Mouse (Mus musculus): ENCODE measurements around the gene Lrrtm4.

DNA sequence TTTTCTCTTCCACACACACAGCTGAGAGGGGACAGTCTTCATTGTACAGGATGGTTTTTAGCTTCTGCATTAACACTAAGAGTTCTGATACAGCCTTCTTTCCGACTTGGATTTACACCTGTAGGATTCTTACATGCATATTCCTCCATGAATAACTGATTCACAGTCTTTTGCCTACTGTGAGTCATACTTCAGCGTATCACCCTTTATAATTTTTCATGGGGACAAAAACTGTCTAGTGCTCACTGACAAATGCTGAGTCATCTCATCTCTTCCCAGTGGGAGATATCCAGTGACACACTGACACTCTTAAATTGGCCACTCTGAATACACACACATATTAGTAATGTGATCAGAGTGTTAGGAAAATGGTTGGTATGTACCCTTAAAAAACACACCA is 600.8 kb downstream of the Lrrtm4 start:
- TF ChIP-seq CTCF (IDR thresholded peaks at IDR 0.05; ENCODE audit: low read depth, low read length) (no peak), POLR2A (IDR thresholded peaks at IDR 0.05; ENCODE audit: insufficient read depth, low read length) (no peak)

All from ES-Bruce4 (cell line).